Mouse (Mus musculus) embryo, embryonic 10.5 days (tissue): Measurements from ENCODE around the gene Adgrf1.
A peak's percentile ranks its signal among the peaks of the same experiment; 100 is the strongest.

Experiments used
- DNase-seq: peaks from one replicate; pipeline ENCODE4 v3.0.0-alpha.2; 2015; ENCODE audit warnings: low spot score

The Adgrf1 gene

GRCm38 (mm10) chr17:43270161-43270560 is at the start of gene Adgrf1:
Gene Adgrf1, plus strand, starts transcription at chr17:43270329.
- DNase-seq = no peak

GRCm38 (mm10) chr17:43226101-43226500 is 44.0 kb upstream of the Adgrf1 start:
- DNase-seq = no peak

GRCm38 (mm10) chr17:43229621-43230513 is 40.3 kb upstream of the Adgrf1 start:
- DNase-seq = peak; percentile 92

- no peak for DNase-seq
Observed at GRCm38 (mm10) chr17:43230821-43231220, 39.3 kb upstream of the Adgrf1 start.

- DNase-seq = peak; percentile 30
Observed at GRCm38 (mm10) chr17:43232769-43233168, 37.4 kb upstream of the Adgrf1 start.

- DNase-seq = no peak
Observed at GRCm38 (mm10) chr17:43236656-43237250, 33.4 kb upstream of the Adgrf1 start.

GRCm38 (mm10) chr17:43239035-43239434 is 31.1 kb upstream of the Adgrf1 start:
- DNase-seq = no peak

- no peak for DNase-seq
Observed at GRCm38 (mm10) chr17:43241134-43241533, 29.0 kb upstream of the Adgrf1 start.

- no peak for DNase-seq
Observed at GRCm38 (mm10) chr17:43242609-43243008, 27.5 kb upstream of the Adgrf1 start.

- DNase-seq = no peak
Observed at GRCm38 (mm10) chr17:43245364-43245763, 24.8 kb upstream of the Adgrf1 start.

GRCm38 (mm10) chr17:43247245-43247644 is 22.9 kb upstream of the Adgrf1 start:
- DNase-seq = no peak

- no peak for DNase-seq
Observed at GRCm38 (mm10) chr17:43249645-43250044, 20.5 kb upstream of the Adgrf1 start.

- no peak for DNase-seq
Observed at GRCm38 (mm10) chr17:43251249-43252125, 18.6 kb upstream of the Adgrf1 start.

- no peak for DNase-seq
Observed at GRCm38 (mm10) chr17:43252846-43253245, 17.3 kb upstream of the Adgrf1 start.

GRCm38 (mm10) chr17:43254261-43254660 is 15.9 kb upstream of the Adgrf1 start:
- no peak for DNase-seq

GRCm38 (mm10) chr17:43256536-43257135 is 13.5 kb upstream of the Adgrf1 start:
- DNase-seq = no peak

- DNase-seq = no peak
Observed at GRCm38 (mm10) chr17:43257699-43258098, 12.4 kb upstream of the Adgrf1 start.

- no peak for DNase-seq
Observed at GRCm38 (mm10) chr17:43261937-43262336, 8.2 kb upstream of the Adgrf1 start.

GRCm38 (mm10) chr17:43264739-43265138 is 5.4 kb upstream of the Adgrf1 start:
- no peak for DNase-seq

- DNase-seq = peak; percentile 94
Observed at GRCm38 (mm10) chr17:43265178-43265837, 4.8 kb upstream of the Adgrf1 start.

- no peak for DNase-seq
Observed at GRCm38 (mm10) chr17:43265944-43266343, 4.2 kb upstream of the Adgrf1 start.
